Mouse (Mus musculus) heart, embryonic 15.5 days (tissue): ENCODE measurements around the gene AC109138.7. TPM values are rescaled to one million over a fixed set of nuclear protein-coding genes. Genes with fewer than 3 reads are reported as not detected.

Experiments used
- ATAC-seq: fragments of 200-750 bp; cut with Nextera tagmentation; replicated peaks from 2 replicates; pipeline ENCODE4 v1.8.0; 2017; ENCODE audit warnings: low read depth, moderate TSS enrichment; ENCODE audit not compliant: insufficient number of reproducible peaks, insufficient read depth, low FRiP score
- H3K27ac ChIP-seq: fragments of 300-500 bp; sonication (generic); 2 replicates; pipeline ENCODE4 v1.5.1; 2015; ENCODE audit warnings: mild to moderate bottlenecking, inconsistent platforms
- H3K27me3 ChIP-seq: fragments of 300-500 bp; sonication (generic); 2 replicates; pipeline ENCODE4 v1.6.1; 2015; ENCODE audit warnings: inconsistent platforms
- H3K36me3 ChIP-seq: fragments of 300-500 bp; sonication (generic); 2 replicates; pipeline ENCODE4 v1.6.1; 2015; ENCODE audit warnings: mild to moderate bottlenecking, inconsistent platforms
- H3K4me1 ChIP-seq: fragments of 300-500 bp; sonication (generic); replicated peaks from 2 replicates; pipeline ENCODE4 v1.6.1; 2015; ENCODE audit warnings: inconsistent platforms
- H3K4me2 ChIP-seq: fragments of 300-500 bp; sonication (generic); 2 replicates; pipeline ENCODE4 v1.6.1; 2015; ENCODE audit warnings: inconsistent platforms, mild to moderate bottlenecking, moderate library complexity
- H3K4me3 ChIP-seq: fragments of 300-500 bp; sonication (generic); 2 replicates; pipeline ENCODE4 v1.5.1; 2015; ENCODE audit warnings: mild to moderate bottlenecking, inconsistent platforms
- H3K9ac ChIP-seq: fragments of 300-500 bp; sonication (generic); 2 replicates; pipeline ENCODE4 v1.6.1; 2015; ENCODE audit warnings: mild to moderate bottlenecking, inconsistent platforms
- H3K9me3 ChIP-seq: fragments of 300-500 bp; sonication (generic); replicated peaks from 2 replicates; pipeline ENCODE4 v1.6.1; 2016; ENCODE audit warnings: inconsistent platforms
- WGBS: fragments of 180-500 bp; shearing (Covaris S2); methylation state at CpG from one replicate; pipeline ENCODE4 v1.1.7; 2015; ENCODE audit warnings: mixed read lengths; 5-methylcytosine and 5-hydroxymethylcytosine counted together
- polyA plus RNA-seq: library from polyadenylated mRNA; unstranded; fragments of >200 nt; fragmentation: Nextera tagmentation; extraction: Ambion mirVana; gene quantifications from 2 replicates; pipeline ENCODE4 v1.2.1, GENCODE M21; 2015

Gene AC109138.7
- polyA plus RNA-seq, 1 experiment from 2014 or later = not detected

- Histone ChIP-seq H3K9me3 (no peaks in the 10 kb centered on the region), H3K27ac (no peak overlapping the region), H3K36me3 (no peaks in the 10 kb centered on the region), H3K4me1 (peaks cover 50% of the 10 kb centered on the region), H3K27me3 (peaks cover 47% of the 10 kb centered on the region), H3K9ac (no peak overlapping the region), H3K4me3 (no peak overlapping the region), H3K4me2 (no peak overlapping the region)
- WGBS = 83% methylated on average over 6 of the region's 6 CpGs
- no peak for ATAC-seq
Measured at GRCm38 (mm10) chr19:4219943-4220342, 5.8 kb downstream of the AC109138.7 start.

GRCm38 (mm10) chr19:4220416-4220815 lies 6.3 kb downstream of the AC109138.7 start:
- WGBS = 40% methylated on average over 4 of the region's 4 CpGs
- H3K27ac ChIP-seq = 0 out of 2 replicates have a peak overlapping the region, but pooled peaks have one; percentile 63
- peaks cover 45% of the 10 kb centered on the region for H3K4me1 ChIP-seq
- no peak overlapping the region for H3K4me2 ChIP-seq
- no peak overlapping the region for H3K4me3 ChIP-seq
- ATAC-seq = 0 out of 2 replicates have a peak, but pooled peaks have one; percentile 21
- no peak overlapping the region for H3K9ac ChIP-seq
- no peaks in the 10 kb centered on the region for H3K36me3 ChIP-seq
- H3K27me3 ChIP-seq = peaks cover 43% of the 10 kb centered on the region
- H3K9me3 ChIP-seq = no peaks in the 10 kb centered on the region

- 0 out of 2 replicates have a peak, but pooled peaks have one; percentile 25 for ATAC-seq
- peak overlapping the region; percentile 63 for H3K27ac ChIP-seq
- WGBS = 27% methylated on average over 14 of the region's 14 CpGs
- H3K4me2 ChIP-seq = peak overlapping the region; percentile 17
- peaks cover 38% of the 10 kb centered on the region for H3K27me3 ChIP-seq
- no peaks in the 10 kb centered on the region for H3K9me3 ChIP-seq
- no peak overlapping the region for H3K4me3 ChIP-seq
- H3K4me1 ChIP-seq = peaks cover 39% of the 10 kb centered on the region
- 0 out of 2 replicates have a peak overlapping the region, but pooled peaks have one; percentile 5 for H3K9ac ChIP-seq
- H3K36me3 ChIP-seq = no peaks in the 10 kb centered on the region
Measured at GRCm38 (mm10) chr19:4220957-4221743, 7.0 kb downstream of the AC109138.7 start.

- no peak overlapping the region for H3K9ac ChIP-seq
- H3K4me1 ChIP-seq = peaks cover 30% of the 10 kb centered on the region
- no peak for ATAC-seq
- H3K36me3 ChIP-seq = no peaks in the 10 kb centered on the region
- no peak overlapping the region for H3K4me2 ChIP-seq
- H3K4me3 ChIP-seq = no peak overlapping the region
- 67% methylated on average over 11 of the region's 11 CpGs for WGBS
- peaks cover 32% of the 10 kb centered on the region for H3K27me3 ChIP-seq
- H3K27ac ChIP-seq = no peak overlapping the region
- no peaks in the 10 kb centered on the region for H3K9me3 ChIP-seq
Measured at GRCm38 (mm10) chr19:4222165-4222564, 8.0 kb downstream of the AC109138.7 start.

- no peak for ATAC-seq
- Histone ChIP-seq H3K9ac (no peak overlapping the region), H3K36me3 (no peaks in the 10 kb centered on the region), H3K4me2 (no peak overlapping the region), H3K27ac (no peak overlapping the region), H3K9me3 (no peaks in the 10 kb centered on the region), H3K4me3 (no peak overlapping the region), H3K4me1 (peaks cover 15% of the 10 kb centered on the region), H3K27me3 (peaks cover 22% of the 10 kb centered on the region)
- WGBS = 84% methylated on average over 7 of the region's 7 CpGs
Measured at GRCm38 (mm10) chr19:4226779-4227178, 12.6 kb downstream of the AC109138.7 start.

- H3K27ac ChIP-seq = no peak overlapping the region
Measured at GRCm38 (mm10) chr19:4227446-4227845, 13.3 kb downstream of the AC109138.7 start.

GRCm38 (mm10) chr19:4227894-4228678 lies 13.9 kb downstream of the AC109138.7 start:
- H3K9ac ChIP-seq = no peak overlapping the region
- no peak overlapping the region for H3K4me2 ChIP-seq
- no peaks in the 10 kb centered on the region for H3K9me3 ChIP-seq
- peaks cover 16% of the 10 kb centered on the region for H3K4me1 ChIP-seq
- 14% methylated on average over 8 of the region's 8 CpGs for WGBS
- no peak overlapping the region for H3K4me3 ChIP-seq
- no peak for ATAC-seq
- H3K27me3 ChIP-seq = peaks cover 10% of the 10 kb centered on the region; the same call in 1 of the 2 replicates
- no peak overlapping the region for H3K27ac ChIP-seq
- H3K36me3 ChIP-seq = no peaks in the 10 kb centered on the region

More at GRCm38 (mm10) chr19:4227446-4227845, 13.3 kb downstream of the AC109138.7 start:
- H3K9ac ChIP-seq = no peak overlapping the region
- peaks cover 14% of the 10 kb centered on the region for H3K4me1 ChIP-seq
- H3K9me3 ChIP-seq = no peaks in the 10 kb centered on the region
- no peak overlapping the region for H3K4me2 ChIP-seq
- no peak for ATAC-seq
- no peak overlapping the region for H3K4me3 ChIP-seq
- peaks cover 15% of the 10 kb centered on the region for H3K27me3 ChIP-seq
- no peaks in the 10 kb centered on the region for H3K36me3 ChIP-seq
- 62% methylated on average over 5 of the region's 5 CpGs for WGBS

GRCm38 (mm10) chr19:4228891-4229290 lies 14.7 kb downstream of the AC109138.7 start:
- Histone ChIP-seq H3K4me2 (no peak overlapping the region), H3K4me3 (no peak overlapping the region), H3K4me1 (peaks cover 16% of the 10 kb centered on the region), H3K9me3 (no peaks in the 10 kb centered on the region), H3K36me3 (no peaks in the 10 kb centered on the region), H3K27ac (no peak overlapping the region), H3K27me3 (peaks cover 10% of the 10 kb centered on the region; the same call in 1 of the 2 replicates), H3K9ac (no peak overlapping the region)
- no peak for ATAC-seq
- 73% methylated on average over 4 of the region's 4 CpGs for WGBS

GRCm38 (mm10) chr19:4229451-4230076 lies 15.4 kb downstream of the AC109138.7 start:
- Histone ChIP-seq H3K27ac (no peak overlapping the region), H3K4me2 (no peak overlapping the region), H3K9ac (no peak overlapping the region), H3K4me1 (peaks cover 16% of the 10 kb centered on the region), H3K9me3 (no peaks in the 10 kb centered on the region), H3K4me3 (no peak overlapping the region), H3K27me3 (peaks cover 10% of the 10 kb centered on the region; the same call in 1 of the 2 replicates), H3K36me3 (no peaks in the 10 kb centered on the region)
- ATAC-seq = no peak
- 41% methylated on average over 9 of the region's 9 CpGs for WGBS

GRCm38 (mm10) chr19:4230415-4230814 lies 16.3 kb downstream of the AC109138.7 start:
- H3K36me3 ChIP-seq = no peaks in the 10 kb centered on the region
- no peak overlapping the region for H3K4me3 ChIP-seq
- no peaks in the 10 kb centered on the region for H3K9me3 ChIP-seq
- peaks cover 16% of the 10 kb centered on the region for H3K4me1 ChIP-seq
- H3K27me3 ChIP-seq = 0 out of 2 replicates have a peak, but pooled peaks cover 6% of the 10 kb centered on the region
- 66% methylated on average over 8 of the region's 8 CpGs for WGBS
- no peak for ATAC-seq
- H3K27ac ChIP-seq = 0 out of 2 replicates have a peak overlapping the region, but pooled peaks have one; percentile 7
- H3K9ac ChIP-seq = no peak overlapping the region
- H3K4me2 ChIP-seq = no peak overlapping the region
